Mouse (Mus musculus): ENCODE measurements around the gene Mtmr4. TPM values are rescaled to one million over a fixed set of nuclear protein-coding genes. Genes with fewer than 3 reads are reported as not detected.

Mtmr4 gene
- polyA plus RNA-seq, 1 experiment from 2014 or later = 62.4 TPM

- Histone ChIP-seq H3K4me1 (ENCODE audit: control insufficient read depth, insufficient read depth, low read length) (no peaks in the 10 kb centered on the region), H3K9me3 (ENCODE audit: control insufficient read depth, low read length) (no peaks in the 10 kb centered on the region), H3K27me3 (ENCODE audit: control insufficient read depth, insufficient read depth, low read length) (no peaks in the 10 kb centered on the region), H3K4me2 (ENCODE audit: low read depth, severe bottlenecking) (no peak within 1 kb of the TSS), H3K27ac (replicated peaks; ENCODE audit: low read depth, low read length) (no peak within 1 kb of the TSS), H3K9ac (ENCODE audit: low read length) (no peak within 1 kb of the TSS), H3K4me3 (ENCODE audit: low read depth, low read length) (no peak within 1 kb of the TSS), H3K36me3 (ENCODE audit: control insufficient read depth, insufficient read depth, low read length) (no peaks in the 10 kb centered on the region)
- 75% methylated on average over 7 of the region's 7 CpGs for WGBS
- no peak for DNase-seq (ENCODE audit: low spot score)
- ATAC-seq (ENCODE audit: insufficient number of reproducible peaks, low FRiP score, low TSS enrichment, low read depth) = no peak
Measured at GRCm38 (mm10) chr11:87568255-87568953, 23.6 kb upstream of the Mtmr4 start, which contains the start of gene Sept4. Gene Sept4 (plus strand): TSS chr11:87568903.

GRCm38 (mm10) chr11:87570743-87571142 lies 21.2 kb upstream of the Mtmr4 start:
- WGBS = 80% methylated on average over 5 of the region's 5 CpGs
- Histone ChIP-seq H3K9me3 (ENCODE audit: control insufficient read depth, low read length) (no peaks in the 10 kb centered on the region), H3K4me3 (ENCODE audit: low read depth, low read length) (no peak overlapping the region), H3K9ac (ENCODE audit: low read length) (no peak overlapping the region), H3K36me3 (ENCODE audit: control insufficient read depth, insufficient read depth, low read length) (no peaks in the 10 kb centered on the region), H3K27ac (replicated peaks; ENCODE audit: low read depth, low read length) (no peak overlapping the region), H3K4me2 (ENCODE audit: low read depth, severe bottlenecking) (no peak overlapping the region), H3K27me3 (ENCODE audit: control insufficient read depth, insufficient read depth, low read length) (no peaks in the 10 kb centered on the region), H3K4me1 (ENCODE audit: control insufficient read depth, insufficient read depth, low read length) (no peaks in the 10 kb centered on the region)
- DNase-seq (ENCODE audit: low spot score) = no peak
- no peak for ATAC-seq (ENCODE audit: insufficient number of reproducible peaks, low FRiP score, low TSS enrichment, low read depth)

GRCm38 (mm10) chr11:87571361-87571950 lies 20.5 kb upstream of the Mtmr4 start:
- Histone ChIP-seq H3K4me3 (ENCODE audit: low read depth, low read length) (no peak overlapping the region), H3K27ac (replicated peaks; ENCODE audit: low read depth, low read length) (no peak overlapping the region), H3K27me3 (ENCODE audit: control insufficient read depth, insufficient read depth, low read length) (no peaks in the 10 kb centered on the region), H3K4me2 (ENCODE audit: low read depth, severe bottlenecking) (no peak overlapping the region), H3K9ac (ENCODE audit: low read length) (no peak overlapping the region), H3K9me3 (ENCODE audit: control insufficient read depth, low read length) (no peaks in the 10 kb centered on the region), H3K36me3 (ENCODE audit: control insufficient read depth, insufficient read depth, low read length) (no peaks in the 10 kb centered on the region), H3K4me1 (ENCODE audit: control insufficient read depth, insufficient read depth, low read length) (no peaks in the 10 kb centered on the region)
- ATAC-seq (ENCODE audit: insufficient number of reproducible peaks, low FRiP score, low TSS enrichment, low read depth) (no peak), DNase-seq (ENCODE audit: low spot score) (no peak)
- 100% methylated on average over 1 of the region's 1 CpGs for WGBS

GRCm38 (mm10) chr11:87573751-87574150 lies 18.2 kb upstream of the Mtmr4 start:
- peaks cover 12% of the 10 kb centered on the region; the same call in 1 of the 2 replicates for H3K4me1 ChIP-seq (ENCODE audit: control insufficient read depth, insufficient read depth, low read length)
- H3K36me3 ChIP-seq (ENCODE audit: control insufficient read depth, insufficient read depth, low read length) = no peaks in the 10 kb centered on the region
- H3K4me3 ChIP-seq (ENCODE audit: low read depth, low read length) = no peak overlapping the region
- H3K27ac ChIP-seq (replicated peaks; ENCODE audit: low read depth, low read length) = no peak overlapping the region
- no peaks in the 10 kb centered on the region for H3K27me3 ChIP-seq (ENCODE audit: control insufficient read depth, insufficient read depth, low read length)
- no peaks in the 10 kb centered on the region for H3K9me3 ChIP-seq (ENCODE audit: control insufficient read depth, low read length)
- H3K4me2 ChIP-seq (ENCODE audit: low read depth, severe bottlenecking) = no peak overlapping the region
- 86% methylated on average over 7 of the region's 7 CpGs for WGBS
- no peak for DNase-seq (ENCODE audit: low spot score)
- H3K9ac ChIP-seq (ENCODE audit: low read length) = no peak overlapping the region
- no peak for ATAC-seq (ENCODE audit: insufficient number of reproducible peaks, low FRiP score, low TSS enrichment, low read depth)

GRCm38 (mm10) chr11:87574520-87575180 lies 17.3 kb upstream of the Mtmr4 start:
- Histone ChIP-seq H3K27me3 (ENCODE audit: control insufficient read depth, insufficient read depth, low read length) (no peaks in the 10 kb centered on the region), H3K36me3 (ENCODE audit: control insufficient read depth, insufficient read depth, low read length) (no peaks in the 10 kb centered on the region), H3K4me2 (ENCODE audit: low read depth, severe bottlenecking) (no peak overlapping the region), H3K9me3 (ENCODE audit: control insufficient read depth, low read length) (no peaks in the 10 kb centered on the region), H3K4me1 (ENCODE audit: control insufficient read depth, insufficient read depth, low read length) (peaks cover 12% of the 10 kb centered on the region; the same call in 1 of the 2 replicates), H3K4me3 (ENCODE audit: low read depth, low read length) (no peak overlapping the region), H3K9ac (ENCODE audit: low read length) (no peak overlapping the region), H3K27ac (replicated peaks; ENCODE audit: low read depth, low read length) (no peak overlapping the region)
- DNase-seq (ENCODE audit: low spot score) (no peak), ATAC-seq (ENCODE audit: insufficient number of reproducible peaks, low FRiP score, low TSS enrichment, low read depth) (no peak)
- WGBS = 76% methylated on average over 21 of the region's 21 CpGs

- no peak for DNase-seq (ENCODE audit: low spot score)
- H3K9ac ChIP-seq (ENCODE audit: low read length) = no peak overlapping the region
- H3K36me3 ChIP-seq (ENCODE audit: control insufficient read depth, insufficient read depth, low read length) = no peaks in the 10 kb centered on the region
- H3K9me3 ChIP-seq (ENCODE audit: control insufficient read depth, low read length) = no peaks in the 10 kb centered on the region
- peak overlapping the region; percentile 57 for H3K4me3 ChIP-seq (ENCODE audit: low read depth, low read length)
- 18% methylated on average over 6 of the region's 6 CpGs for WGBS
- H3K4me1 ChIP-seq (ENCODE audit: control insufficient read depth, insufficient read depth, low read length) = peaks cover 12% of the 10 kb centered on the region; the same call in 1 of the 2 replicates
- H3K27me3 ChIP-seq (ENCODE audit: control insufficient read depth, insufficient read depth, low read length) = no peaks in the 10 kb centered on the region
- no peak overlapping the region for H3K27ac ChIP-seq (replicated peaks; ENCODE audit: low read depth, low read length)
- no peak for ATAC-seq (ENCODE audit: insufficient number of reproducible peaks, low FRiP score, low TSS enrichment, low read depth)
- H3K4me2 ChIP-seq (ENCODE audit: low read depth, severe bottlenecking) = peak overlapping the region; percentile 97
Measured at GRCm38 (mm10) chr11:87577601-87578248, 14.2 kb upstream of the Mtmr4 start.

- peak overlapping the region; percentile 97 for H3K4me2 ChIP-seq (ENCODE audit: low read depth, severe bottlenecking)
- no peaks in the 10 kb centered on the region for H3K36me3 ChIP-seq (ENCODE audit: control insufficient read depth, insufficient read depth, low read length)
- no peak overlapping the region for H3K27ac ChIP-seq (replicated peaks; ENCODE audit: low read depth, low read length)
- DNase-seq (ENCODE audit: low spot score) = peak; percentile 77
- H3K9ac ChIP-seq (ENCODE audit: low read length) = peak overlapping the region; percentile 63
- H3K4me1 ChIP-seq (ENCODE audit: control insufficient read depth, insufficient read depth, low read length) = peaks cover 12% of the 10 kb centered on the region; the same call in 1 of the 2 replicates
- no peaks in the 10 kb centered on the region for H3K9me3 ChIP-seq (ENCODE audit: control insufficient read depth, low read length)
- ATAC-seq (ENCODE audit: insufficient number of reproducible peaks, low FRiP score, low TSS enrichment, low read depth) = peak; percentile 66
- under 1% methylated on average over 40 of the region's 40 CpGs for WGBS
- H3K27me3 ChIP-seq (ENCODE audit: control insufficient read depth, insufficient read depth, low read length) = no peaks in the 10 kb centered on the region
- peak overlapping the region; percentile 57 for H3K4me3 ChIP-seq (ENCODE audit: low read depth, low read length)
Measured at GRCm38 (mm10) chr11:87578249-87578962, 13.6 kb upstream of the Mtmr4 start.

Measured in limb, embryonic 11.5 days (tissue).